8 mouse cellular contexts compared by ENCODE assay signal in the genomic region with DNA sequence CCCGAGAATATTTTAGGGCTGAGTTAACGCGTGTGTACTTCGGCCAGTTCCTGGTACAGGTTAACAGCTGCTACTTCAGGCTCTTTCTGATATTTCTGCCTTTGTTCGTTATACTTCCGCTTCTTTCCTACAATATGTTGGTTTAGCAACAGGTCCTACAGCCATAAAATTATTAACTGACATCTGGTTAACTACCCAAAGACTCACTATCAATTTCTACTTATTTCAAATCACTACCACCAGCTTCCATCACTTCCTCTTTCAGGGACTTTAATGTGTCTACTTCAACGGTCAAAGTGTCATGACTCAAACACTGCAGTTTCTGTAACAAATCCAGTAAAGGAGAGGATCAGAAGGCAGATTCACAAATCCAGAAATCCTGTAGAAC. TPM values are rescaled to one million over a fixed set of nuclear protein-coding genes. Genes with fewer than 3 reads are reported as not detected.
DNase-seq lines count a peak whose midpoint lies in the region; ATAC-seq and TF ChIP-seq lines count a peak whose summit lies in the region.

No protein-coding gene starts in this region.

- H3K4me3 ChIP-seq in lung, adult 2 months (replicated peaks; ENCODE audit: extremely low read depth, low read depth, low read length), result peak overlapping the region; percentile 91
- peak overlapping the region; percentile 88 for H3K4me3 ChIP-seq in limb, embryonic 13.5 days
- peak overlapping the region; percentile 88; the same call in 1 of the 2 replicates for H3K4me3 ChIP-seq in small intestine, adult 2 months (ENCODE audit: low read depth, low read length)

- H3K9me3 ChIP-seq in limb, embryonic 13.5 days, result no peaks in the 10 kb centered on the region

- H3K9ac ChIP-seq in limb, embryonic 13.5 days, result peak overlapping the region; percentile 93

- ATAC-seq in erythroblast, adult 5-6 weeks (replicated peaks; ENCODE audit: low FRiP score, poor library complexity, severe bottlenecking), result peak; percentile 6; the same call in 1 of the 2 replicates
- ATAC-seq in limb, embryonic 13.5 days (ENCODE audit: low FRiP score, low read depth), result no peak

- H3K27ac ChIP-seq in limb, embryonic 13.5 days, result peak overlapping the region; percentile 94; the same call in 1 of the 2 replicates
- H3K27ac ChIP-seq in small intestine, adult 2 months (ENCODE audit: insufficient read depth, low read depth, low read length), result peak overlapping the region; percentile 41

- no peak for DNase-seq in lung, adult 2 months
- no peak for DNase-seq in lung, postnatal 14 days
- DNase-seq in B cell, adult 2 months, result no peak
- no peak for DNase-seq in left cerebral cortex, postnatal 14 days (ENCODE audit: low spot score in 2 of 2)
- no peak for DNase-seq in layer of hippocampus, postnatal 36 days

- TF ChIP-seq POLR2A in lung, adult 2 months (IDR thresholded peaks at IDR 0.05; ENCODE audit: borderline replicate concordance, extremely low read depth, low read depth, low read length), result no peak
- TF ChIP-seq POLR2A in small intestine, adult 2 months (IDR thresholded peaks at IDR 0.05; ENCODE audit: low read depth, low read length), result no peak

- intact Hi-C loops in left cerebral cortex, postnatal 14 days (cut with DNase I), result no loop called here

- no peaks in the 10 kb centered on the region for H3K27me3 ChIP-seq in limb, embryonic 13.5 days
- H3K27me3 ChIP-seq in small intestine, adult 2 months (ENCODE audit: control insufficient read depth, insufficient read depth, low read length), result no peaks in the 10 kb centered on the region

- H3K36me3 ChIP-seq in limb, embryonic 13.5 days, result peaks cover 13% of the 10 kb centered on the region
- H3K36me3 ChIP-seq in small intestine, adult 2 months (ENCODE audit: control insufficient read depth, insufficient read depth, low read length), result peaks cover 8% of the 10 kb centered on the region; the same call in 1 of the 2 replicates

- TF ChIP-seq CTCF in lung, adult 2 months (IDR thresholded peaks at IDR 0.05; ENCODE audit: insufficient read depth, low read length), result no peak
- no peak for TF ChIP-seq CTCF in small intestine, adult 2 months (IDR thresholded peaks at IDR 0.05; ENCODE audit: extremely low read depth, insufficient read length, insufficient replicate concordance, low read depth, low read length)

- 15% methylated on average over 7 of the region's 7 CpGs for WGBS in lung, adult 2 months
- 48% methylated on average over 7 of the region's 7 CpGs for WGBS in limb, embryonic 13.5 days
- 5% methylated on average over 7 of the region's 7 CpGs for WGBS in small intestine, adult 2 months

- H3K4me2 ChIP-seq in limb, embryonic 13.5 days (replicated peaks), result peak overlapping the region; percentile 70

- H3K4me1 ChIP-seq in lung, adult 2 months (ENCODE audit: control insufficient read depth, insufficient read depth, low read length), result peaks cover 4% of the 10 kb centered on the region; the same call in 1 of the 2 replicates
- peaks cover 12% of the 10 kb centered on the region; the same call in 1 of the 2 replicates for H3K4me1 ChIP-seq in limb, embryonic 13.5 days
- H3K4me1 ChIP-seq in small intestine, adult 2 months (ENCODE audit: control insufficient read depth, insufficient read depth, insufficient read length, low read length), result peaks cover 3% of the 10 kb centered on the region; the same call in 1 of the 2 replicates

RNA-seq across cellular contexts. Expression of a gene that starts 0.4 kb away (rescaled TPM):
- 19.6 and 27.1 TPM in 2 replicates for polyA plus RNA-seq in lung, adult 2 months (2012; rRNA removed)
- total RNA-seq in erythroblast, adult 5-6 weeks (2015; ENCODE audit: low replicate concordance), result 44.0 and 54.5 TPM in 2 replicates
- 60.6 and 110 TPM in 2 replicates for total RNA-seq in erythroblast, adult 5-6 weeks (2017; ENCODE audit: low replicate concordance)
- polyA plus RNA-seq in limb, embryonic 13.5 days (2015; fragmentation: Nextera tagmentation; extraction: Ambion mirVana), result 80.4 and 84.3 TPM in 2 replicates
- 8.2 and 8.3 TPM in 2 replicates for polyA plus RNA-seq in small intestine, adult 2 months (2012; rRNA removed)
- total RNA-seq in left cerebral cortex, postnatal 14 days (2021), result 10 to 100 TPM; 59.9 to 60.8 TPM
- 10 to 100 TPM; 55.5 to 57.9 TPM for total RNA-seq in layer of hippocampus, postnatal 36 days (2021)

RNA-seq across cellular contexts. Expression of a gene that starts 22.6 kb away (rescaled TPM):
- not detected in 2 replicates for polyA plus RNA-seq in lung, adult 2 months (2012; rRNA removed)
- not detected in 2 replicates for total RNA-seq in erythroblast, adult 5-6 weeks (2015; ENCODE audit: low replicate concordance)
- total RNA-seq in erythroblast, adult 5-6 weeks (2017; ENCODE audit: low replicate concordance), result not detected in 2 replicates
- polyA plus RNA-seq in limb, embryonic 13.5 days (2015; fragmentation: Nextera tagmentation; extraction: Ambion mirVana), result not detected in 2 replicates
- not detected in 2 replicates for polyA plus RNA-seq in small intestine, adult 2 months (2012; rRNA removed)
- not detected for total RNA-seq in left cerebral cortex, postnatal 14 days (2021)
- not detected for total RNA-seq in layer of hippocampus, postnatal 36 days (2021)
